Mouse (Mus musculus) lung, embryonic 15.5 days (tissue): ENCODE measurements around the gene Klhl8. TPM values are rescaled to one million over a fixed set of nuclear protein-coding genes. Genes with fewer than 3 reads are reported as not detected.

Experiments
- ATAC-seq: fragments of 200-750 bp; cut with Nextera tagmentation; 2 replicates; pipeline ENCODE4 v1.8.0; 2017; ENCODE audit warnings: moderate number of reproducible peaks, borderline replicate concordance; ENCODE audit not compliant: low FRiP score, low TSS enrichment; ENCODE audit errors: extremely low read depth
- H3K27ac ChIP-seq: fragments of 300-500 bp; sonication (generic); 2 replicates; pipeline ENCODE4 v1.5.1; 2015; ENCODE audit warnings: moderate library complexity, mild to moderate bottlenecking, inconsistent platforms
- H3K27me3 ChIP-seq: fragments of 300-500 bp; sonication (generic); 2 replicates; pipeline ENCODE4 v1.6.1; 2015; ENCODE audit warnings: inconsistent platforms
- H3K36me3 ChIP-seq: fragments of 300-500 bp; sonication (generic); 2 replicates; pipeline ENCODE4 v1.6.1; 2015; ENCODE audit warnings: inconsistent platforms
- H3K4me1 ChIP-seq: fragments of 300-500 bp; sonication (generic); 2 replicates; pipeline ENCODE4 v1.6.1; 2015; ENCODE audit warnings: inconsistent platforms
- H3K4me2 ChIP-seq: fragments of 300-500 bp; sonication (generic); 2 replicates; pipeline ENCODE4 v1.6.1; 2015; ENCODE audit warnings: inconsistent platforms, mild to moderate bottlenecking, moderate library complexity
- H3K4me3 ChIP-seq: fragments of 300-500 bp; sonication (generic); 2 replicates; pipeline ENCODE4 v1.5.1; 2015; ENCODE audit warnings: mild to moderate bottlenecking, inconsistent platforms
- H3K9ac ChIP-seq: fragments of 300-500 bp; sonication (generic); 2 replicates; pipeline ENCODE4 v1.6.1; 2015; ENCODE audit warnings: inconsistent platforms
- H3K9me3 ChIP-seq: fragments of 300-500 bp; sonication (generic); 2 replicates; pipeline ENCODE4 v1.6.1; 2016; ENCODE audit warnings: inconsistent platforms
- WGBS: fragments of 180-500 bp; shearing (Covaris S2); methylation state at CpG from one replicate; pipeline ENCODE4 v1.1.7; 2015; 5-methylcytosine and 5-hydroxymethylcytosine counted together
- polyA plus RNA-seq: library from polyadenylated mRNA; unstranded; fragments of >200 nt; fragmentation: Nextera tagmentation; extraction: Ambion mirVana; gene quantifications from 2 replicates; pipeline ENCODE4 v1.2.1, GENCODE M21; 2015

Gene Klhl8
- polyA plus RNA-seq, 1 experiment from 2014 or later, result 10.8 TPM

GRCm38 (mm10) chr5:103839265-103839626 is 71.8 kb downstream of the Klhl8 start:
- H3K4me2 ChIP-seq, result no peak overlapping the region
- peaks cover 14% of the 10 kb centered on the region for H3K4me1 ChIP-seq
- no peaks in the 10 kb centered on the region for H3K9me3 ChIP-seq
- H3K9ac ChIP-seq, result no peak overlapping the region
- ATAC-seq, result no peak
- H3K27me3 ChIP-seq, result no peaks in the 10 kb centered on the region
- H3K27ac ChIP-seq, result 0 out of 2 replicates have a peak overlapping the region, but pooled peaks have one; percentile 15
- no peak overlapping the region for H3K4me3 ChIP-seq
- peaks cover 16% of the 10 kb centered on the region for H3K36me3 ChIP-seq
- 69% methylated on average over 3 of the region's 3 CpGs for WGBS

GRCm38 (mm10) chr5:103838550-103839264 is 72.4 kb downstream of the Klhl8 start:
- 79% methylated on average over 15 of the region's 15 CpGs for WGBS
- Histone ChIP-seq H3K4me3 (no peak overlapping the region), H3K27ac (0 out of 2 replicates have a peak overlapping the region, but pooled peaks have one; percentile 15), H3K36me3 (peaks cover 21% of the 10 kb centered on the region), H3K4me1 (peaks cover 14% of the 10 kb centered on the region), H3K9ac (no peak overlapping the region), H3K4me2 (no peak overlapping the region), H3K27me3 (no peaks in the 10 kb centered on the region), H3K9me3 (no peaks in the 10 kb centered on the region)
- ATAC-seq, result no peak

- Histone ChIP-seq H3K27ac (no peak overlapping the region), H3K4me3 (no peak overlapping the region), H3K4me1 (peaks cover 14% of the 10 kb centered on the region), H3K27me3 (no peaks in the 10 kb centered on the region), H3K9me3 (no peaks in the 10 kb centered on the region), H3K36me3 (peaks cover 10% of the 10 kb centered on the region; the same call in 1 of the 2 replicates), H3K4me2 (no peak overlapping the region), H3K9ac (no peak overlapping the region)
- 55% methylated on average over 10 of the region's 11 CpGs for WGBS
- no peak for ATAC-seq
These were observed 74.8 kb downstream of the Klhl8 start for GRCm38 (mm10) chr5:103836148-103836784.

DNA sequence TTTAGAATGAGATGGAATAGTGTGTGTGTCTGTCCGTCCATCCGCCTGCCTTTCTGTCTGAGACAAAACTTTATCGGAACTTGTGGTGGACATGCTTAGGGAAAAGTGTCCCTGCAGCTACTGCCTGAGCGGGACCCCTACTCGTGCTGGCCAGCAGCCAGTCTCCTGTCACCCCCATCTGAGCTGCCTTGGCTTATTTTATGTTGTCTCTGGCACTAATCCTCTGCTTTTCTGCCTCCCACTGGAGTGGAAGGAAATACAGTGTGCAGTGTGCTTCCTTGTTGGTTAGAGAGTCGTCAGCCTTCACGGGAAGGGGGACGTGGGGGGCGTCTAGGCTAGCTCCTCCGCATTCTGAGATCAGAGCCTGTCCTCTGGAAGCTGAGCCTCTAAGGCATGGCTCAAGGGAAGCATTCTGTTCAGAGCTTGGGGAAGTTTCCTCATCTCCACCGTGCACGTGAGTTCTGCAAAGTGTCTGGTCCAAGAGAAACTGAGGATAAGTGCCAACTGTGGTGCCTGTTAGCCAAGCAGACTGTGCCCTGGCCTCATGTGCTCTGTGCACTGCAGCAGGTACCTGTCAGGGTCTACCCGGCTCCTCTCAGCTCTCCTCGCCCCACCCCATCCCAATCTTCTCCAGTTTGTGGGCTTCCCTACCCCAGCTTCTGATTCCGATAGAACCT is 75.5 kb downstream of the Klhl8 start:
- WGBS, result 68% methylated on average over 15 of the region's 15 CpGs
- Histone ChIP-seq H3K9me3 (no peaks in the 10 kb centered on the region), H3K9ac (no peak overlapping the region), H3K4me3 (no peak overlapping the region), H3K4me2 (no peak overlapping the region), H3K36me3 (peaks cover 10% of the 10 kb centered on the region; the same call in 1 of the 2 replicates), H3K4me1 (peaks cover 14% of the 10 kb centered on the region), H3K27ac (no peak overlapping the region), H3K27me3 (no peaks in the 10 kb centered on the region)
- no peak for ATAC-seq

DNA sequence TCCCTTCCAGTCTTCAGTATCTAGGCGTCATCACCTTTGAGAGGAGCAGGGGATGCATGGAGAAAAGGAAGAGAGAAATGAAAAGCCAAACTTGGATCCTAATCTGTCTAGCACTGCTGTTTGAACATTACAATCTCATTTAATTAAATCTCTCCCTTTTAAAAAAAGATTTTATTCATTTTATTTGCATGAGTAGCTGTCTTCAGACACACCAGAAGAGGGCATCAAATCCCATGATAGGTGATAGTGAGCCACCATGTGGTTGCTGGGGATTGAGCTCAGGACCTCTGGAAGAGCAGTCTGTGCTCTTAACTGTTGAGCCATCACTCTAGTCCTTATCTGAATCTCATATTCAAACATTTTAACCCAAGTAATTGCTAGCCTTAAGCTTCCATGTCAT is 80.2 kb downstream of the Klhl8 start:
- Histone ChIP-seq H3K27me3 (no peaks in the 10 kb centered on the region), H3K4me1 (peaks cover 21% of the 10 kb centered on the region), H3K9me3 (no peaks in the 10 kb centered on the region), H3K4me3 (no peak overlapping the region), H3K27ac (no peak overlapping the region), H3K36me3 (peaks cover 15% of the 10 kb centered on the region; the same call in 1 of the 2 replicates), H3K4me2 (no peak overlapping the region), H3K9ac (no peak overlapping the region)
- 100% methylated on average over 1 of the region's 1 CpGs for WGBS
- ATAC-seq, result no peak

DNA sequence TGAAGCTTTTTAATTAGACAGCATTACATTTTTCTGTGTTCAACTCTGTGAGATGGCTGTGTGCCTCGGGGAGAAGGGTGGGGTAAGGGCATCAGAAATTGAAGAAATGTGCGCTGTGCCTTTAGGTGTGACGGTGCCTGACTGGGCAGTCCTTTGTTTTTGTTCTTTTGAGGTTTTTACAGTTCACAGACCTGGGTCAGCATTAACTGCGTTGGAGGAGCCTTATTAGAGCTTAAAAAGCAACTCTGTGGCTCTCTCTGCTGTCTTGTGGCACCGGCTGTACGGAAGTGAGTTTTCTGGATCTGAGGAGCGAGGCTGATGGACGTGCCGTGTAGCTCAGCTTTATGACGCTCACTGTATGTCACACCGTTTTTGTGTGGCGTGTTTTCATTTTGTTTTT is 81.9 kb downstream of the Klhl8 start:
- Histone ChIP-seq H3K27me3 (no peaks in the 10 kb centered on the region), H3K27ac (no peak overlapping the region), H3K9ac (no peak overlapping the region), H3K36me3 (peaks cover 12% of the 10 kb centered on the region; the same call in 1 of the 2 replicates), H3K9me3 (no peaks in the 10 kb centered on the region), H3K4me1 (peaks cover 16% of the 10 kb centered on the region), H3K4me2 (no peak overlapping the region), H3K4me3 (no peak overlapping the region)
- WGBS, result 66% methylated on average over 12 of the region's 12 CpGs
- no peak for ATAC-seq

DNA sequence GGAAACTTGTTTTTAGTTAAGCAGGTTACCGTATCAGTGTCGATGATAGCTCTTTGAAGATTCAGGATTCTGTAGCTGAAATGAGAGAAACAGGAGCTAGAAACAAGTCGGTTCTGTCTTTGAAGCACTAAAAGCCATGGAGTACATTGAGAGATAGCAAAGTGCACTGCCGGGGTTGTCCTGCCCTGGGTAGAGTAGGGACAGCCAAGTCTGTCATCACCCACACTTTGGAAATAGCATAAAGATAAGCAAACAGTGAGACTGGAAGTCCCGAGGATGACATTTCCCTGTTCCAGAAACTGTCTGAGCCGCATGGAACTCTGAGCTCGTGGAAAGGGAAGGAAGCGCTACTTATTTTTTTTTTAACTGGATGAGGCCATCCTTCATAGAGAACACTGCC is 82.3 kb downstream of the Klhl8 start:
- Histone ChIP-seq H3K27ac (no peak overlapping the region), H3K4me2 (no peak overlapping the region), H3K27me3 (no peaks in the 10 kb centered on the region), H3K9ac (no peak overlapping the region), H3K9me3 (no peaks in the 10 kb centered on the region), H3K4me1 (peaks cover 16% of the 10 kb centered on the region), H3K36me3 (peaks cover 8% of the 10 kb centered on the region; the same call in 1 of the 2 replicates), H3K4me3 (no peak overlapping the region)
- peak; percentile 70; the same call in 1 of the 2 replicates for ATAC-seq
- WGBS, result 39% methylated on average over 8 of the region's 8 CpGs

DNA sequence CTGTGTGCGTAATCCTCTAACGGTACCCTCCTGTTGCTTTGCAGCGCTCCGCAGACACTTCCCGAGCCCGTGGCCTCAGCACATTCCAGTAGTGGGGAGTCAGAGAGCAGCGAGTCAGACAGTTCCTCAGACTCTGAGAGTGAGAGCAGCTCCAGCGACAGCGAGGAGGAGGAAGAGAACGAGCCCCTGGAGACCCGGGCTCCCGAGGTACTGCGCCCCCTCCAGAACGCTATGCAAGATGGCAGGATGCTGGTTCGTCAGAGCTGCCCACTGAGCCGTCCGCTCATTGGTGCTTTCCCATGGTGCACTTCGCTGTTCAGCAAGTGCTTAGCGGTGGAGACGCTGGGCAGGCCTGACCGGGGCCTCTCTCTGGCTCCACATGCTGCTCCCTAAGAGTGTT is 82.8 kb downstream of the Klhl8 start:
- peak overlapping the region; percentile 13; the same call in 1 of the 2 replicates for H3K4me2 ChIP-seq
- ATAC-seq, result peak; percentile 50; the same call in 1 of the 2 replicates
- H3K9ac ChIP-seq, result no peak overlapping the region
- H3K27me3 ChIP-seq, result no peaks in the 10 kb centered on the region
- no peaks in the 10 kb centered on the region for H3K9me3 ChIP-seq
- no peak overlapping the region for H3K27ac ChIP-seq
- peaks cover 16% of the 10 kb centered on the region for H3K4me1 ChIP-seq
- H3K36me3 ChIP-seq, result 0 out of 2 replicates have a peak, but pooled peaks cover 5% of the 10 kb centered on the region
- no peak overlapping the region for H3K4me3 ChIP-seq
- WGBS, result 66% methylated on average over 21 of the region's 21 CpGs

DNA sequence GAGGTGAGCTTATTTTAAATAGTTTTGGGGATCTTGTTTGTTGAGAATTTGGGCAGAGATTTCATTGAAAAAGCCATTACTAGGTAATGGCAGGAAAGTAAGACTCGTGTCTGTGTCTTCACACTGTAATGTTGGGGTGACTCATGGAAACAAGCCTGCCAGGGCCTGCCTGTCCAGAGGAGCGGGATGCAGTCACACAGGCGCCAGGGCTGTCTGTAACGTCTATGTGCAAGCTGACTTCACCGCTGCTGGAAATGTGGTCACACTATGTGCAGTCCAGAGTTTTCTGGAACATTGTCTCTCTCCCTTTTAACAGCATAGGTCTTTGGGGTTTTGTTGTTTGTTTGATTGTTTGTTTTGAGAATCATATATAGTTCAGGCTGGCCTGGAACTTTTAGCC is 88.1 kb downstream of the Klhl8 start:
- Histone ChIP-seq H3K4me1 (peaks cover 5% of the 10 kb centered on the region; the same call in 1 of the 2 replicates), H3K27ac (no peak overlapping the region), H3K9me3 (no peaks in the 10 kb centered on the region), H3K4me2 (no peak overlapping the region), H3K27me3 (no peaks in the 10 kb centered on the region), H3K36me3 (no peaks in the 10 kb centered on the region), H3K4me3 (no peak overlapping the region), H3K9ac (no peak overlapping the region)
- no peak for ATAC-seq
- 85% methylated on average over 5 of the region's 5 CpGs for WGBS

DNA sequence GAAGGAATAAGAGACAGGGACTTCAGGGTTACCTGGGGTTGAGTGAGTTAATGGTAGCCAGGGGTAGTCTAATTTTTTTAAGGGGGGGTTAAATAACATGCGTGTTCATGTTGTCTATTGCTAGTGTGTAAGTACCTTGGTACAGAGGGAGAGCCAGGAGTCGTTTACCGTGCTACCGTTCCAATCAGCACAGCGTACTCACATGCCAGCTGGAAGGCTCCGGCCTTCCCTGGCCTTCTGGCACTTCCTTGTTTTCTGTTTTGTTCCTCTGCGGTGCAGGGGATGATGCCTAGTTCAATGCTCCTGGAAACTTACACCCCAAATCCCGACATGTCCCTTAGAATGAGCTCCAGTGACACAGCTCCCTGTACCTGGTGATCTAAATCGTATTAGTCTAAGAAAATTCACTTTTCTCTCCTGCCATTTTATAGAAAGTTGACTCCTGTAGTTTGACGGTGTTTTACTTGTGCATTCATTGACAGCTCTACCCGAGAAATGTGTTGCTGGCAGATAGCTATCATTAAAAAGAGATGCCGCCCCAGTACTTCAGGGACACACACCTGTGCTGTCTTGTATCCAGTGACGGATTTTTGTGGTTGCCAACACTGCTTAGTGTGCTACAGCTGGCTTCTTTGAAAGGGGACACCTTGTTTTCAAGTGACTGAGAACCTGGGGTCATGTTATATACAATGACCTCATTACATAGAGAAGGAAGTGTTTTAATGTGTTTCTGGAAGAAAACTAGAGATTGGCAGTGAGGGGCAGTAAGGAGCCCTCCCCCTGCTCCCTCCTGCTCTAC is 89.4 kb downstream of the Klhl8 start:
- Histone ChIP-seq H3K9ac (no peak overlapping the region), H3K4me2 (no peak overlapping the region), H3K4me1 (0 out of 2 replicates have a peak, but pooled peaks cover 3% of the 10 kb centered on the region), H3K27ac (no peak overlapping the region), H3K27me3 (no peaks in the 10 kb centered on the region), H3K4me3 (no peak overlapping the region), H3K36me3 (no peaks in the 10 kb centered on the region), H3K9me3 (no peaks in the 10 kb centered on the region)
- WGBS, result 65% methylated on average over 13 of the region's 13 CpGs
- no peak for ATAC-seq

GRCm38 (mm10) chr5:103821062-103821461 is 90.0 kb downstream of the Klhl8 start:
- 37% methylated on average over 9 of the region's 9 CpGs for WGBS
- Histone ChIP-seq H3K9ac (no peak overlapping the region), H3K27ac (no peak overlapping the region), H3K4me1 (0 out of 2 replicates have a peak, but pooled peaks cover 3% of the 10 kb centered on the region), H3K4me3 (no peak overlapping the region), H3K27me3 (no peaks in the 10 kb centered on the region), H3K9me3 (no peaks in the 10 kb centered on the region), H3K4me2 (no peak overlapping the region), H3K36me3 (no peaks in the 10 kb centered on the region)
- no peak for ATAC-seq
